Mouse (Mus musculus) right cerebral cortex, postnatal 36 days (tissue): ENCODE data around the gene Glt1d1.

Experiments used
- DNase-seq, 2 experiments: peaks; one replicate each; pipeline ENCODE4 v3.0.0; 2022; ENCODE audit warnings: low spot score in 2 of 2, mixed read lengths in 1 of 2

Gene Glt1d1

GRCm38 (mm10) chr5:127632167-127633145 lies at the start of gene Glt1d1, which contains the start of gene Slc15a4:
Gene Glt1d1 (plus strand): TSS chr5:127632262.
Gene Slc15a4 (minus strand): TSS chr5:127632897.
- DNase-seq, result peak in 1 of 2 experiments; percentile 28

- no peak for DNase-seq
Observed at GRCm38 (mm10) chr5:127583658-127584057, 48.4 kb upstream of the Glt1d1 start.

- no peak for DNase-seq
Observed at GRCm38 (mm10) chr5:127587854-127588253, 44.2 kb upstream of the Glt1d1 start.

GRCm38 (mm10) chr5:127592406-127592805 lies 39.7 kb upstream of the Glt1d1 start:
- DNase-seq, result no peak

- DNase-seq, result no peak
Observed at GRCm38 (mm10) chr5:127592854-127593253, 39.2 kb upstream of the Glt1d1 start.

GRCm38 (mm10) chr5:127595676-127596075 lies 36.4 kb upstream of the Glt1d1 start:
- no peak for DNase-seq

GRCm38 (mm10) chr5:127596862-127597261 lies 35.2 kb upstream of the Glt1d1 start:
- no peak for DNase-seq

GRCm38 (mm10) chr5:127602996-127603395 lies 29.1 kb upstream of the Glt1d1 start:
- DNase-seq, result no peak

GRCm38 (mm10) chr5:127607507-127607906 lies 24.6 kb upstream of the Glt1d1 start:
- no peak for DNase-seq

- no peak for DNase-seq
Observed at GRCm38 (mm10) chr5:127609191-127609714, 22.8 kb upstream of the Glt1d1 start.

GRCm38 (mm10) chr5:127610787-127611509 lies 21.1 kb upstream of the Glt1d1 start:
- no peak for DNase-seq

- DNase-seq, result no peak
Observed at GRCm38 (mm10) chr5:127611881-127612280, 20.2 kb upstream of the Glt1d1 start.

GRCm38 (mm10) chr5:127612397-127612796 lies 19.7 kb upstream of the Glt1d1 start:
- DNase-seq, result no peak

- no peak for DNase-seq
Observed at GRCm38 (mm10) chr5:127615459-127615858, 16.6 kb upstream of the Glt1d1 start.

- DNase-seq, result no peak
Observed at GRCm38 (mm10) chr5:127616151-127616550, 15.9 kb upstream of the Glt1d1 start.

- DNase-seq, result peak; percentile 96 to 97
Observed at GRCm38 (mm10) chr5:127616884-127617635, 15.0 kb upstream of the Glt1d1 start.

- no peak for DNase-seq
Observed at GRCm38 (mm10) chr5:127618834-127619233, 13.2 kb upstream of the Glt1d1 start.

GRCm38 (mm10) chr5:127620371-127620770 lies 11.7 kb upstream of the Glt1d1 start:
- DNase-seq, result no peak

GRCm38 (mm10) chr5:127621108-127621507 lies 11.0 kb upstream of the Glt1d1 start:
- DNase-seq, result no peak

- no peak for DNase-seq
Observed at GRCm38 (mm10) chr5:127624427-127625213, 7.4 kb upstream of the Glt1d1 start.

- DNase-seq, result no peak
Observed at GRCm38 (mm10) chr5:127627242-127627641, 4.8 kb upstream of the Glt1d1 start.
